Mouse (Mus musculus) limb, embryonic 12.5 days (tissue): ENCODE data around the gene Gm4177. TPM values are rescaled to one million over a fixed set of nuclear protein-coding genes. Genes with fewer than 3 reads are reported as not detected.
"Not testable (repeated sequence)": the region's sequence is repeated elsewhere in the genome, so short reads cannot be mapped to it uniquely, and the experiment has no call there.

Source experiments
- ATAC-seq: fragments of 200-750 bp; cut with Nextera tagmentation; 2 replicates; pipeline ENCODE4 v1.8.0; 2017; ENCODE audit warnings: low read depth, moderate TSS enrichment; ENCODE audit not compliant: insufficient number of reproducible peaks, insufficient read depth, low FRiP score, low TSS enrichment
- H3K27ac ChIP-seq: fragments of 300-500 bp; sonication (generic); 2 replicates; pipeline ENCODE4 v1.5.1; 2016; ENCODE audit warnings: mild to moderate bottlenecking, moderate library complexity
- H3K27me3 ChIP-seq: fragments of 300-500 bp; sonication (generic); 2 replicates; pipeline ENCODE4 v1.6.1; 2016; ENCODE audit warnings: mild to moderate bottlenecking, moderate library complexity
- H3K36me3 ChIP-seq: fragments of 300-500 bp; sonication (generic); 2 replicates; pipeline ENCODE4 v1.6.1; 2016; ENCODE audit warnings: mild to moderate bottlenecking, moderate library complexity
- H3K4me1 ChIP-seq: fragments of 300-500 bp; sonication (generic); replicated peaks from 2 replicates; pipeline ENCODE4 v1.6.1; 2016
- H3K4me2 ChIP-seq: fragments of 300-500 bp; sonication (generic); 2 replicates; pipeline ENCODE4 v1.6.1; 2016; ENCODE audit warnings: mild to moderate bottlenecking, moderate library complexity
- H3K4me3 ChIP-seq: fragments of 300-500 bp; sonication (generic); replicated peaks from 2 replicates; pipeline ENCODE4 v1.5.1; 2016; ENCODE audit warnings: mild to moderate bottlenecking
- H3K9ac ChIP-seq: fragments of 300-500 bp; sonication (generic); replicated peaks from 2 replicates; pipeline ENCODE4 v1.6.1; 2016; ENCODE audit warnings: mild to moderate bottlenecking, moderate library complexity
- H3K9me3 ChIP-seq: fragments of 300-500 bp; sonication (generic); 2 replicates; pipeline ENCODE4 v1.6.1; 2016; ENCODE audit warnings: mild to moderate bottlenecking, moderate library complexity
- WGBS: fragments of 180-500 bp; shearing (Covaris S2); methylation state at CpG from one replicate; pipeline ENCODE4 v1.1.7; 2016; 5-methylcytosine and 5-hydroxymethylcytosine counted together
- polyA plus RNA-seq: library from polyadenylated mRNA; unstranded; fragments of >200 nt; fragmentation: Nextera tagmentation; extraction: Ambion mirVana; gene quantifications from 2 replicates; pipeline ENCODE4 v1.2.1, GENCODE M21; 2016

The Gm4177 gene
- not detected in 2 replicates for polyA plus RNA-seq

DNA sequence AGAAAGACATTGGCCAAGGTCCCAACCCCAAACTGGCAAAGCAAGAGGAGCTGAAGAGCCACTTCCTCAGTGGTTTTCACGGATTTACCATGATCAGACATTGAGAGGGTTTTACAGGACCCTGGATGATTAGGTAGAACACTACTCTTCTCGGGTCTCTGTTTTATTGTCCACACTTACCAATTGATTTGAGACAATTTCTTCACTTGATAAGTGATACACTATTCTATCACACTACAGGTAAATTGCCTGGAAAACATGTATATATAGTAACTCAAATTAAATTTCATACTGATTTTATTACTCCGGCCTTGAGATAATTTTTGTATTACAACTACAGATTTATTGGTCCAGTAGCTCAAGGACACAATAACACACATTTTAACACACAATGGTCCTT, at the start of gene Gm4177:
Gene Gm4177 (minus strand): TSS at position 101 of the 400 bp plus-strand sequence.
- H3K9ac ChIP-seq, ATAC-seq, H3K27me3 ChIP-seq, H3K4me1 ChIP-seq, H3K9me3 ChIP-seq, H3K4me3 ChIP-seq, H3K27ac ChIP-seq, H3K36me3 ChIP-seq, H3K4me2 ChIP-seq: not testable (repeated sequence)
- WGBS: no CpG with 5 or more reads among the region's 3 CpGs

DNA sequence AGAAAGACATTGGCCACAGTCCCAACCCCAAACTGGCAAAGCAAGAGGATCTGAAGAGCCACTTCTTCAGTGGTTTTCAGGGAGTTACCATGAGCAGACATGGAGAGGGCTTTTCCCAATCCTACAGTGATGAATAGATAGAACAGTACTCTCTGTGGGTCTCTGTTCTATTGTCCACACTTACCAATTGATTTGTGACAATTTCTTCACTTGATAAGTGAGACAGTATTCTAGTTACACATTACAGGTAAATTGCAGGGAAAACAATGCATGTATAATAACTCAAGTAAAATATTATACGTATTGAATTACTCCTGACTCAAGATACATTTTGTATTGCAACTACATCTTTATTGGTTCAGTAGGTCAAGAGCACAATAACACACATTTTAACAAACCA, 47.6 kb upstream of the Gm4177 start, which contains the start of gene Gm5725:
Gene Gm5725 (minus strand): TSS at position 101 of the 400 bp plus-strand sequence.
- WGBS: no CpG with 5 or more reads among the region's 1 CpGs
- H3K27me3 ChIP-seq, H3K4me2 ChIP-seq, H3K4me1 ChIP-seq, ATAC-seq, H3K36me3 ChIP-seq, H3K9ac ChIP-seq, H3K9me3 ChIP-seq, H3K4me3 ChIP-seq, H3K27ac ChIP-seq: not testable (repeated sequence)

DNA sequence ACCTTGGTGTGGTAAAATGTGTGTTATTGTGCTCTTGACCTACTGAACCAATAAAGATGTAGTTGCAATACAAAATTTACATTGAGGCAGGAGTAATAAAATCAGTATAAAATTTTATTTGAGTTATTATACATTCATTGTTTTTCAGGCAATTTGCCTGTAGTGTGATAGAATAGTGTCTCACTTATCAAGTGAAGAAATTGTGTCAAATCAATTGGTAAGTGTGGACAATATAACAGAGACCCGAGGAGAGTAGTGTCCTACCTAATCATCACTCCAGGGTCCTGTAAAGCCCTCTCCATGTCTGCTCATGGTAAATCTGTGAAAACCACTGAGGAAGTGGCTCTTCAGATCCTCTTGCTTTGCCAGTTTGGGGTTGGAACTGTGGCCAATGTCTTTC, 35.5 kb upstream of the Gm4177 start, which contains the start of gene Vmn1r135:
Gene Vmn1r135 (plus strand): TSS at position 301 of the 400 bp plus-strand sequence.
- H3K9ac ChIP-seq, H3K4me3 ChIP-seq, H3K4me1 ChIP-seq, H3K4me2 ChIP-seq, ATAC-seq, H3K36me3 ChIP-seq, H3K27ac ChIP-seq, H3K9me3 ChIP-seq, H3K27me3 ChIP-seq: not testable (repeated sequence)
- no CpG with 5 or more reads among the region's 1 CpGs for WGBS

DNA sequence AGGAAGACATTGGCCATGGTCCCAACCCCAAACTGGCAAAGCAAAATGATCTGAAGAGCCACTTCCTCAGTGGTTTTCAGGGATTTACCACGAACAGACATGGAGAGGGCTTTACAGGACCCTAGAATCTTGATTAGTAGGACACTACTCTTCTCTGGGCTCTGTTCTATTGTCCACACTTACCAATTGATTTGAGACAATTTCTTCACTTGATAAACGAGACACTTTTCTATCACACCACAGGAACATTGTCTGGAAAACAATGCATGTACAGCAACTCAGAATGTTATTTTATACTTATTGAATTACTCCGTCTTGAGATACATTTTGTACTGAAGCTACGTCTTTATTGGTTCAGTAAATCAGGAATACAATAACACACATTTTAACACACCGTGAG, 35.2 kb downstream of the Gm4177 start, which contains the start of gene Gm4175:
Gene Gm4175 (minus strand): TSS at position 101 of the 400 bp plus-strand sequence.
- not testable (repeated sequence) for H3K27ac ChIP-seq, H3K9ac ChIP-seq, H3K4me1 ChIP-seq, H3K36me3 ChIP-seq, H3K9me3 ChIP-seq, H3K27me3 ChIP-seq, H3K4me3 ChIP-seq, ATAC-seq, H3K4me2 ChIP-seq
- no CpG with 5 or more reads among the region's 5 CpGs for WGBS

Other genes with a start within 250 kb of the Gm4177 start
- gene Vmn1r132, start 182.6 kb downstream of the Gm4177 start, polyA plus RNA-seq: not detected in 2 replicates
- gene Gm4175, start 35.3 kb downstream of the Gm4177 start, polyA plus RNA-seq: not detected in 2 replicates
- gene Vmn1r135, start 35.6 kb upstream of the Gm4177 start, polyA plus RNA-seq: not detected in 2 replicates
- gene Gm5725, start 47.5 kb upstream of the Gm4177 start, polyA plus RNA-seq: not detected in 2 replicates
- gene Gm5891, start 124.6 kb upstream of the Gm4177 start, polyA plus RNA-seq: not detected in 2 replicates
- not detected in 2 replicates for gene Vmn1r137, start 197.9 kb upstream of the Gm4177 start, polyA plus RNA-seq
- gene Vmn1r138, start 232.2 kb upstream of the Gm4177 start, polyA plus RNA-seq: not detected in 2 replicates